Mouse (Mus musculus) gastrocnemius, adult 2 months (tissue): Measurements from ENCODE around the gene Scyl2. TPM values are rescaled to one million over a fixed set of nuclear protein-coding genes. Genes with fewer than 3 reads are reported as not detected.
A peak's percentile ranks its signal among the peaks of the same experiment; 100 is the strongest.

Experiments used
- DNase-seq: peaks from one replicate; pipeline ENCODE4 v3.0.0; 2022
- H3K27ac ChIP-seq: fragments of 200-600 bp; 2 replicates; pipeline ENCODE4 v1.8.1; 2022; ENCODE audit warnings: mild to moderate bottlenecking
- H3K4me3 ChIP-seq: fragments of 200-600 bp; 2 replicates; pipeline ENCODE4 v1.8.1; 2022; ENCODE audit warnings: mild to moderate bottlenecking, moderate library complexity
- CTCF ChIP-seq: fragments of 200-600 bp; IDR thresholded peaks from 2 replicates; pipeline ENCODE4 v1.8.1; 2022; ENCODE audit warnings: antibody characterized with exemption, mild to moderate bottlenecking, moderate library complexity
- intact Hi-C: fragments of 180-260 bp; cut with DNase I; formaldehyde crosslinking; loops from one replicate; pipeline ENCODE4 v1.15.1; 2025
- total RNA-seq, 2 experiments: library from RNA; stranded (reverse); gene quantifications; 2 replicates each; pipeline ENCODE4 v1.2.3; 2021

Gene Scyl2
- total RNA-seq, 2 experiments from 2014 or later = 13.2 to 14.0 TPM

DNA sequence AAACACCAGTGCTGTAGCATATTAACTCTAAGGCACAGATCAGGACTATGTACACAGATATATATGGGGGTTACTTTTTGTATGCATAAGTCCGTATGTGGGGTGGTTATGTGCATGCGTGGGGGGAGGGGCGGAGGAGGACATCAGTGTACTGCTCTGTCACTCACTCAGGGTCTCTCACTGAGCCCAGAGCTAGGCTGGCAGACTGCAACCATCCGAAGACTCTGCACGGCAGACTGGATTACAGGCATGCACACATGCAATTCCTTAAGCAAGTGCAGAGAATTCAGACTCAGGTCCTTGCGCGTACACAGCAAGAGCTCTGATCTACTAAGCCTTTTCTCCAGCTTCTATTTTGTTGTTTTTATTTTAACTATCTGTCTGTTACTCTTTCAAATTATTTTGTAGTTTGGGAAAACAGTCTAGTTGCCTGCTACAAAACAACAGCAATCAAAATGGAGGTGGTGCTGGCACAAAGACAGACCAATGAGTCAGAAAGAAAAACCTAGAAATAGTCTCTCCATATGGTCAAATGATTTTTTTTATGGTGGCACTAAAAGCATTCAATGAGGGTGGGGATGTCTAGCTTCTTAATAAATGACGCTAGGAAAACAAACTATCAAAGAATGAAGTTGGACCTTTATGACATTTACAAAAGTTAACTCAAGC is 21.0 kb downstream of the Scyl2 start:
- intact Hi-C loops = no loop called here
- TF ChIP-seq CTCF = no peak
- no peak overlapping the region for H3K4me3 ChIP-seq
- DNase-seq = no peak
- no peak overlapping the region for H3K27ac ChIP-seq

DNA sequence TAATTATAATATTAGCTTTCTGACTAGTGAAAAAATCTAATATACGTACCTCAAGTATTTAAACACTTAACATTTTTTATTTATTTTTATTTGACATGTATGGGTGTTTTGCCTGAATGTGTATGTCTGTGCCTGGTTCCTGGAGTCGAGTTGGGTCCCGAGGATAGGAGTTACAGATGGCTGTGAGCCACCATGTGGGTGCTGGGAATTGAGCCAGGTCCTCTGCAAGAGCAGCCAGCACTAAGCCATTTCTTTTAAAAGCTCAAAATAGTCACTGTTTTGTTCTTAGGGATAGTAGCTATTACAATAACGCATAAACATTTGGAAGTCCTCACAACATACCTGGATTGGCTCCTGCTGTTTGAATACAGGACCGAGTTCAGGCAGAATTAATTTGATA is 29.7 kb downstream of the Scyl2 start:
- H3K4me3 ChIP-seq = no peak overlapping the region
- intact Hi-C loops = loop anchor here (10.0 kb wide), 1 partner anchor 148 kb away; no protein-coding TSS in a partner anchor
- no peak for TF ChIP-seq CTCF
- DNase-seq = peak; percentile 22
- no peak overlapping the region for H3K27ac ChIP-seq

DNA sequence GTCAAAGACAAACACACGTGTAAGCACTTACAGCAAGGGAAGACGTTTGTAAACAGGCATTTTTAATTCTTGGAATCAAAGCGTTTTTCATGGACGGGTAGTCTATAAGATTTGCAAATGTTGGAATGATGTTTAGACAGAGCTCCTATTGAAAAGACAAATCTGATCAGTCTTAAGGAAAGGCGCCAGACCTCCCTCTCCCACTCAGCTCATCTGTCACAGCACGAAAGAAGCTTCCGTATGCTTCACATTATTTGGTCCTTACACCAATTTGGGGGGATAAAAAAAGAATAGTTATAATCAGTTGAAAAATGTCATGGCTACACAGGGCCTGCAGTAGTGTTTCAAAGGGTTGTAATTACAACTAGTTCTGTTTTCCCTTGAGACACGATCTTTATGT is 33.2 kb downstream of the Scyl2 start:
- no peak for DNase-seq
- H3K4me3 ChIP-seq = no peak overlapping the region
- no peak for TF ChIP-seq CTCF
- intact Hi-C loops = loop anchor here (10.0 kb wide), 1 partner anchor 152 kb away; no protein-coding TSS in a partner anchor
- H3K27ac ChIP-seq = no peak overlapping the region

DNA sequence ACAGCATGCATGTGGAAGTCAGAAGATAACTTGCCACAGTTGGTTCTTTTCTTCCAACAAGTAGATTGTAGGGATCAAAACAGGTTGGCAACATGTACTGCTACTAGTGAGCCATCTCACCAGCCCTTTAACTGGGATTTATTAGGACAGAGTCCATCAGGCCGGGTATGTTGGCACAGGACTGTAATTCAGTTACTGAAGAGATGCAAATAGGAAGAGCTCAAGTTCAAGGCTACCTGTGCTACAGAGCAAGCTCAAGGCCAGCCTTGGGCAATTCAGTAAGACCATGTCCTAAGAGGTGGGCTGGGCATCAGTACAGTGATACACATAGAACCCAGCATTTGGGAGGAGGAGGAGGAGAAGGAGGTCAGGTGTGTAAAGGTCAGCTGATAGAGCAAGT is 34.4 kb downstream of the Scyl2 start:
- no peak overlapping the region for H3K4me3 ChIP-seq
- intact Hi-C loops = loop anchor here (10.0 kb wide), 1 partner anchor 153 kb away; no protein-coding TSS in a partner anchor
- no peak for TF ChIP-seq CTCF
- no peak overlapping the region for H3K27ac ChIP-seq
- no peak for DNase-seq

DNA sequence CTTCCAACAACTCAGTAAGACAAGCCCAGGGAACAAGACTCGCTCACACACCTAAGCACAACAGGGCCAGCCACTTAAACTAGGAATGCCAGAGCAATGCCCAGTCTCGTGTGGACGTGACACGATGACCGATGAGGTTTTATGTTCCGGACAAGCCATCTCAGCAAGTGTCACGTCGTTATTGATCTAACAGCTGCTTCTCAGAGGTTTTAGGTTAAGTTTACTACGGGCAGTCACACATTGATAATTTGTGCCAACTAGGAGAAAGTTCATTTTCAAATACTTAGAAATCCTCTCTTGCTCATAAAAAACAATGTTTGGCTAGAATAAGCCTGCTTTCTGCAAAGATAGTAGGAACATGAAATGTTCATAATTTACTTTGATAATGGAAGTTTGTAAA is 39.2 kb downstream of the Scyl2 start:
- TF ChIP-seq CTCF = no peak
- no peak overlapping the region for H3K27ac ChIP-seq
- intact Hi-C loops = no loop called here
- no peak for DNase-seq
- no peak overlapping the region for H3K4me3 ChIP-seq

DNA sequence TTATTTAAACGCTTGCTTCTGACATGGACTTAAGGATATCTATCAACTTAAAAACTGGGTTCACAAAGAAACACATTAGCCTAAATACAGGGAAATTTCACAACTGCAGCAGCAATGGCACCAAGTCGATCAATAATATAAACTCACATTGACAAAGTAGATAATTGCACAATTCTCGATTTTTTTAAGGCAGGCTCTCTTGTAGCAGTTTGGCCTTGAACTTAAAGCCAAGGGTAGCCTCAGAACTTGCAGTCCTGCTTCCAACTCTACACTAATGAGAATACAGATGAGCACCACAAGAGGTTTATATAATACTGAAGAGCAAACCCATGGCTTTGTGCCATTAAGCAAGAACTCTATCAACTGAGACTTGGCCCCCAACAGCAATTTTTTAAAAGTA is 49.1 kb downstream of the Scyl2 start:
- intact Hi-C loops = no loop called here
- no peak for DNase-seq
- H3K4me3 ChIP-seq = no peak overlapping the region
- H3K27ac ChIP-seq = no peak overlapping the region
- no peak for TF ChIP-seq CTCF

DNA sequence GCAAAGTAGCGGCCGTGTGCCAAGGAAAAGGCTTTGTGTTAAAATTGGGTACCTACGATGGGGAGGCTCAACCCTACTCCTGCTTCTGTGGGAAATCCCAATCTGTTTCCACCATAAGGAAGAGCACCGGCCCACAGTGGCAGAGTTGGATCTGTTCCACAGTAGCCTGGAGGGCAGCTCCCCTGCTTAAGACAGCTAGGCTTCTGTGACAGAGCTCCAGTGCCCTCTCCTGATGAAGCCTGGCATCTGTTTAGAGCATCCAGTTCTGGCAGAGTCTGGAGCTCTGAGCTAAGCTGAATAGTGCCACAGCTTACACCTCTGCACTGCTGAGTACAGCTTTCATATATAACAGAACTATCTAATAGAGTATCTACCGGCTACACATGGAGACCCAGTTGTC is 51.1 kb downstream of the Scyl2 start:
- intact Hi-C loops = no loop called here
- H3K27ac ChIP-seq = no peak overlapping the region
- no peak for DNase-seq
- TF ChIP-seq CTCF = peak; percentile 11; the same call in 1 of the 2 replicates
- H3K4me3 ChIP-seq = no peak overlapping the region

DNA sequence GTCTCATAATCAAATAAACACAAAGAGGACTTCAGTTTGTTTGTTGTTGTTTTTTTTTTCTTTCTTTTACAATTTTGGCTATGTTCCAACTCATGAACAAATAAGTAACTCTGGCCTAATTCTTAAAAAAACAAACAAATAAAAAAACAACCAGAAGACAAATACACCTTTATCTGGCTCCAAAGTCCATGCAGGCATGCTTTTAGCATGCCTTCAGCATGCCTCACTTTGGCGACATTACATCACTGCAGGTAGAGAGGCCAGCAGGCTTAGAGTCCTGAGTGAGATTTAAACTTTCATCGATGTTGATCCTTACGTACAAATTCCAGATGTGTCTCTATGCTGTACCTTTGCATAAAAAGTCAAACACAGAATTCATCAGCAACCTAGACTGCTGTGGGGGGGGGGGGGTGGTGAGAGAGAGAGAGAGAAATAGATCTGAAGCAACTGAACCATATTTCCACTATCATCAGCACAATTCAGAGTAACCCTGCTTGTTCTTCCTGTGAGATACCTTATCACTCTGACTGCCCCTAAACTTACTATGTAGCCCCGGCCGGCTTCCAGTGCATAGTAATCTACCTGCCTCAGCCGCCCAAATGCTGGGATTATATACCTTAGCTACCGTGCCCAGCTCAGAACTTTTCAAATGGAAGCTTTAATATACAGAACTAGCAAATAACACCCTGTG is 52.2 kb downstream of the Scyl2 start:
- no peak for DNase-seq
- H3K4me3 ChIP-seq = no peak overlapping the region
- intact Hi-C loops = no loop called here
- TF ChIP-seq CTCF = no peak
- no peak overlapping the region for H3K27ac ChIP-seq

DNA sequence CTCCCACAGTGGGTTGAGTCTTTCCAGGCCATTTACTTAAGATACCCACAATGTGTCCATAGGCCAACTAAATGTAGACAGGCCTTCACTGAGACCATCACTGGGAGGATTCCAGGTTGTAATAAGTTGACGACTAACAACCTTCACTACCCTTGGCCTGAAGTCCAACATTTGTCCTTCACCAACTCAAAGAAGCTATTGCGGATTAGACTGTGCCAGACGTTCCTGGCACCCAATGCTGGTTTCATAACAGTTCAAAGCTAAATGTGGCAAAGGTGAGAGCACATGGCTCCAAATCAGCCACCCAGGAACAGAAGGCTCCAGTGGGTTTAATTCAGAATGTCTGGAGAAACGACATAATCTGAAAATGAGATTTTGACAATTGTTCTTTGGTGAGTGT is 53.0 kb downstream of the Scyl2 start:
- Histone ChIP-seq H3K27ac (no peak overlapping the region), H3K4me3 (no peak overlapping the region)
- no peak for TF ChIP-seq CTCF
- intact Hi-C loops = no loop called here
- DNase-seq = no peak

DNA sequence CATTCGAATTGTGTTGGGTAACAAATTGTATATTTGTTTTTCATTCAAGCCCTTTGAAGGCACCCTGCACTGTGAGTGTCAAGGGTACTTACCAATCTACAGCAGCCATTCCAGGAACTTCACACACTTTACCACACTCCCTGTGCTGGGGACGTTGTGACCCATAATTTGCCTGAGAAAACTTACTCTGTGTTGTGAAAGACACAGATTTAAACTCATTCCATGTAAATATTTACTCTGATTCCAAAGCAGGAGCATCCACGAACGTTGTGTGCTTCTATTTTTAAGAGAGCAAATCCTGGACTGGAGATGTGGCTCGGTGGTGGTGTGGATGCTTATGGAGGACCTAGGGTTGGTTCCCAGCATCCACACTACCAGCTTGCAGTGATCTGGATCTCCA is 54.3 kb downstream of the Scyl2 start:
- intact Hi-C loops = loop anchor here (2.0 kb wide), 1 partner anchor 305 kb away; no protein-coding TSS in a partner anchor
- H3K4me3 ChIP-seq = no peak overlapping the region
- TF ChIP-seq CTCF = no peak
- no peak for DNase-seq
- H3K27ac ChIP-seq = no peak overlapping the region

DNA sequence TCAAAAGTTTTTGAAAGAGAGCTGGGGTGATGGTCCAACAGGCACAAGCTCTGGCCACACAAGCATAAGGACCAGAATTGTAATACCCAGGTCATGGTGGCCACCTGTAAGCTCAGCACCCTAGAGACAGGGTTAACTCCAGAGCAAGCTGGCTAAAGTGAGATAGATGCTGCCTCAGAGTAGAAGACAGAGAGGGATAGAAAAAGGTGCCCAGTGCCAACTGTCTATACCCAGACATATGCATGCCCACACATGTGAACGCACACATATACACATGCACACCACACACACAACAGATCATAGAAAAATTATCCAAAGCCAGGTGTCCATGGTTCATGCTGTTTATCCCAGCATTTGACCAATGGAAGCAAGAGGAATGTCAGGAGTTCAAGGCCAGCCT is 55.5 kb downstream of the Scyl2 start:
- intact Hi-C loops = loop anchor here (2.0 kb wide), 1 partner anchor 304 kb away; no protein-coding TSS in a partner anchor
- Histone ChIP-seq H3K4me3 (no peak overlapping the region), H3K27ac (no peak overlapping the region)
- DNase-seq = no peak
- no peak for TF ChIP-seq CTCF

DNA sequence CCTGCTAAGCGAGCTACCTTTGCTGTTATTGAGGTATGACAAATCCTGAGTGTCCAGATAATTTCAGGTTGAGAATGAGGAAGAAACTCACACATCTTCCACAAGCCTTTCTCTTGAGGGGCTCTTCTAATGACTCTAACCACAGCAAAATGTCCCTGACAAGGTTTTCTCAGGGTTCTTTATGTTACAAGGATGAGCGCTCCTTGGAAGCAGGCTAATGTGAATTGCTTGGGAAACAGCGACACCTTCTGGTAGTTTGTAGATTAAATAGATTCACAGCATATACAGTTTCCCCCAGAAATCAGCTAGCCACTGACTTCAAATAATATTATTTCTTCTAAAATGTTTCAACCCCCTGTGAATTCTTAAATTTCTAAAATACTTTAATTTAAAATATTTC is 56.0 kb downstream of the Scyl2 start:
- Histone ChIP-seq H3K27ac (no peak overlapping the region), H3K4me3 (no peak overlapping the region)
- DNase-seq = no peak
- peak; percentile 83 for TF ChIP-seq CTCF
- intact Hi-C loops = loop anchor here (2.0 kb wide), 1 partner anchor 303 kb away; no protein-coding TSS in a partner anchor

DNA sequence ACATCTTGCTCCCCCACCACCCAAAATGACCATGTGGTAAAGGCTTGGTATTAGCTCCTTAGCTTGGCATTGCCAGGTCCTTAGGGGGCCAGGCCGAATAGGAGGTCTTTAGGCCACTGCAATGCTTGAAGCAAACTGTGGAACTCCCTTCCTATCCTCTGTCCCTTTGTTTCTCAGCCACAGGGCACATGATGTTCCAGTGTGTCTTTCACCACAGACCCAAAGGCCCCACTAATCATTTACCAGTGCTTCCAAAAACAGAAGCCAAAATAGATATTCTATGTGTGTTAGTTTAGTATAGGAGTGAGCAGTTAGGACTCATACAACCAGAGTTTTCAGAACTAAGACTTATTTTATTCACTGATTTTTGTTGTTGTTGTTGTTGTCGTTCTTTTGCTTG is 59.4 kb downstream of the Scyl2 start:
- no peak for TF ChIP-seq CTCF
- Histone ChIP-seq H3K4me3 (no peak overlapping the region), H3K27ac (no peak overlapping the region)
- intact Hi-C loops = loop anchor here (1.0 kb wide), 1 partner anchor 164 kb away; no protein-coding TSS in a partner anchor
- DNase-seq = no peak
